Mouse (Mus musculus) hindbrain, embryonic 16.5 days (tissue): ENCODE results near the gene Pax3. TPM values are rescaled to one million over a fixed set of nuclear protein-coding genes. Genes with fewer than 3 reads are reported as not detected.

Experiments
- ATAC-seq: fragments of 200-750 bp; cut with Nextera tagmentation; 2 replicates; pipeline ENCODE4 v1.8.0; 2017; ENCODE audit warnings: moderate TSS enrichment, moderate library complexity
- H3K27ac ChIP-seq: fragments of 300-500 bp; sonication (generic); 2 replicates; pipeline ENCODE4 v1.5.1; 2014; ENCODE audit warnings: low read depth, mild to moderate bottlenecking, control low read depth, low read length, moderate library complexity
- H3K27me3 ChIP-seq: fragments of 300-500 bp; sonication (generic); replicated peaks from 2 replicates; pipeline ENCODE4 v1.6.1; 2014; ENCODE audit warnings: low read length; ENCODE audit not compliant: control insufficient read depth, insufficient read depth
- H3K36me3 ChIP-seq: fragments of 300-500 bp; sonication (generic); 2 replicates; pipeline ENCODE4 v1.6.1; 2014; ENCODE audit warnings: mild to moderate bottlenecking, low read length, moderate library complexity, mixed read lengths; ENCODE audit not compliant: control insufficient read depth, insufficient read depth
- H3K4me1 ChIP-seq: fragments of 300-500 bp; sonication (generic); 2 replicates; pipeline ENCODE4 v1.6.1; 2014; ENCODE audit warnings: low read depth, low read length; ENCODE audit not compliant: control insufficient read depth, insufficient read depth
- H3K4me2 ChIP-seq: fragments of 300-500 bp; sonication (generic); 2 replicates; pipeline ENCODE4 v1.6.1; 2014; ENCODE audit warnings: mild to moderate bottlenecking, low read length, control low read depth, moderate library complexity
- H3K4me3 ChIP-seq: fragments of 300-500 bp; sonication (generic); 2 replicates; pipeline ENCODE4 v1.5.1; 2014; ENCODE audit warnings: mild to moderate bottlenecking, low read length, control low read depth, moderate library complexity
- H3K9ac ChIP-seq: fragments of 300-500 bp; sonication (generic); 2 replicates; pipeline ENCODE4 v1.6.1; 2014; ENCODE audit warnings: low read depth, mild to moderate bottlenecking, control low read depth, low read length, moderate library complexity
- H3K9me3 ChIP-seq: fragments of 300-500 bp; sonication (generic); 2 replicates; pipeline ENCODE4 v1.6.1; 2014; ENCODE audit warnings: mild to moderate bottlenecking, low read length, moderate library complexity; ENCODE audit not compliant: control insufficient read depth
- WGBS: fragments of 180-500 bp; shearing (Covaris S2); extraction: QIAGEN DNeasy Blood & Tissue Kit; methylation state at CpG from one replicate; pipeline ENCODE4 v1.1.7; 2014; 5-methylcytosine and 5-hydroxymethylcytosine counted together
- polyA plus RNA-seq: library from polyadenylated mRNA; unstranded; fragments of >200 nt; fragmentation: Nextera tagmentation; extraction: Ambion mirVana; gene quantifications from 2 replicates; pipeline ENCODE4 v1.2.1, GENCODE M21; 2015

The Pax3 gene
- polyA plus RNA-seq, 1 experiment from 2014 or later: 11.7 TPM

GRCm38 (mm10) chr1:78201251-78202010 lies 4.5 kb upstream of the Pax3 start:
- H3K9me3 ChIP-seq: no peaks in the 10 kb centered on the region
- peaks cover 4% of the 10 kb centered on the region; the same call in 1 of the 2 replicates for H3K4me1 ChIP-seq
- H3K9ac ChIP-seq: 0 out of 2 replicates have a peak overlapping the region, but pooled peaks have one; percentile 33
- peak overlapping the region; percentile 8; the same call in 1 of the 2 replicates for H3K27ac ChIP-seq
- H3K27me3 ChIP-seq: peaks cover 48% of the 10 kb centered on the region
- 2% methylated on average over 28 of the region's 28 CpGs for WGBS
- no peaks in the 10 kb centered on the region for H3K36me3 ChIP-seq
- H3K4me3 ChIP-seq: peak overlapping the region; percentile 20
- H3K4me2 ChIP-seq: peak overlapping the region; percentile 40
- no peak for ATAC-seq

DNA sequence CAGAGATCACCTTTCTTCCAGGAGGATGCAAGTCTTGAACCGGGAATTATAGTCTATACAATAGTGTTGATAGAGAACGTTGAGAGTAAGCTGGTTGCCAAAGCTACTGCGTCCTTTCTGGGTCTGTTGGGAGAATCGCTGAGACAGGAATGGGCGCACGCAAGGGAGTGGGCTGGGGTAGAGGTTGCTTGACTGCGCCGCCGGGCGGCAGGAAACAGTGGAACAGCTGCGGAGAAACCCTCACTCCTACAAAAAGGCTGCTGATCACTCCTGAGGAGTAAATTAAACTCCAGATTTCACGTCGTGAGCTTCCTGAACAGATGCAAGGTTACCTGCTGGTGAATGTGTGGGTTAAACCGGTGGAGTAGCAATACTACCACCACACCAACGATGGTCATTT lies 3.3 kb upstream of the Pax3 start:
- peak overlapping the region; percentile 20; the same call in 1 of the 2 replicates for H3K9ac ChIP-seq
- H3K4me2 ChIP-seq: peak overlapping the region; percentile 24; the same call in 1 of the 2 replicates
- no peak overlapping the region for H3K4me3 ChIP-seq
- no peaks in the 10 kb centered on the region for H3K36me3 ChIP-seq
- WGBS: 7% methylated on average over 15 of the region's 15 CpGs
- H3K27me3 ChIP-seq: peaks cover 37% of the 10 kb centered on the region
- no peak for ATAC-seq
- H3K9me3 ChIP-seq: no peaks in the 10 kb centered on the region
- no peak overlapping the region; the same call in 1 of the 2 replicates for H3K27ac ChIP-seq
- peaks cover 4% of the 10 kb centered on the region; the same call in 1 of the 2 replicates for H3K4me1 ChIP-seq

DNA sequence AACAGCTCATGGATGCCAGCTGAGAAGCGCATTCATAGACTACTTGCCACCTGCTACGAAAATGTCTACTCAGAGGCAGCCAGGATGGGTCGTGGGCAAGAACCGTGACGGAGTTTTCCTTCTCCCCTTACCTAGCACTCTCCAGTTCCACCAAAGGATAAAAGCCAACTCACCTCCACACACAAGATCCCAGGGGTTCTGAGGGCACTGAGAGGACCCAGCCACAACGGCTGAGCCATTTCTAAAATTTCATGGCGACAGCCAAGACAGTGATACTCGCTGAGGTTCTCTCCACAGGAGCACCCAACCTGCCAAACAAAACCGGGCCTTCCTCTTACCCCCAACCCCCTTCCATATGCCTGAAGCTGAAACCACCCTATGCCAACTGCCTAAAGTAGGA lies 2.3 kb upstream of the Pax3 start:
- Histone ChIP-seq H3K4me2 (peak overlapping the region; percentile 19), H3K36me3 (no peaks in the 10 kb centered on the region), H3K4me3 (no peak overlapping the region), H3K27me3 (peaks cover 28% of the 10 kb centered on the region), H3K4me1 (peaks cover 4% of the 10 kb centered on the region; the same call in 1 of the 2 replicates), H3K27ac (0 out of 2 replicates have a peak overlapping the region, but pooled peaks have one; percentile 48), H3K9me3 (no peaks in the 10 kb centered on the region), H3K9ac (no peak overlapping the region)
- 6% methylated on average over 9 of the region's 9 CpGs for WGBS
- ATAC-seq: no peak

DNA sequence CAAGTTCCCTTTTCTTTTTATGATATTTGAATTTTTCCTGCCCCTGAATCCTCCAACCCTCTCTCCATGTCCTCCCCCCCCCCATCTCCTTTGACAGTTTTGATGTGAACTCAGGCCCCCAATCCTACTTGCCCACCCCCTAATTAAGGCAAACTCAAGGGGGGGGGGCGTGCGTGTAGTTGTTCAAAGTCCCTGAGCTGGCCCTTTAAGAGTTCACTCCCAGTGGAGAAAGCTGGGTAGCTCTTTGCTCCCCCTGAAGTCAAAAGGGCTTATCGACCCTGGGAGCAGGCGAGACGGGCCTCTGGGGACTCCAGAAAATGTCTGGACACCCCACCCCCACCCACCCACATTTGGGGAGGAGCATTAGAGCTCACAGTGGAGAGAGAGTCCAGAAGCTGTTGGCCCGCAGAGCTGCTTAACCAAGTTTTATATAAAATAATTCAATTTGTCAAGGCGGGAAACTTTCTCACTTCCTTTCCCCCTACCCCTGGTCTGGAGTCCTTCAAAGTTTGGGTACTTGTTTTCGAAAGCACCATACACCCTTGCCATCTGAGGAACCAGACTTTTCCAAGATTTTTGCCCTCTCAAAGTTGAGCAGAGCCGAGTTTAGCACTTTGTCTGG lies 1.5 kb upstream of the Pax3 start:
- peaks cover 24% of the 10 kb centered on the region for H3K27me3 ChIP-seq
- no peaks in the 10 kb centered on the region; the same call in 1 of the 2 replicates for H3K4me1 ChIP-seq
- H3K27ac ChIP-seq: peak overlapping the region; percentile 48
- H3K4me3 ChIP-seq: no peak overlapping the region
- 4% methylated on average over 9 of the region's 9 CpGs for WGBS
- no peaks in the 10 kb centered on the region for H3K36me3 ChIP-seq
- H3K9ac ChIP-seq: no peak overlapping the region
- H3K9me3 ChIP-seq: no peaks in the 10 kb centered on the region
- H3K4me2 ChIP-seq: peak overlapping the region; percentile 19; the same call in 1 of the 2 replicates
- peak; percentile 10; the same call in 1 of the 2 replicates for ATAC-seq

GRCm38 (mm10) chr1:78197351-78198234 lies 659 bp upstream of the Pax3 start:
- Histone ChIP-seq H3K4me2 (peak overlapping the region; percentile 51), H3K4me3 (peak overlapping the region; percentile 43), H3K36me3 (no peaks in the 10 kb centered on the region), H3K9ac (no peak overlapping the region), H3K27ac (peak overlapping the region; percentile 69; the same call in 1 of the 2 replicates), H3K4me1 (no peaks in the 10 kb centered on the region; the same call in 1 of the 2 replicates), H3K27me3 (peaks cover 24% of the 10 kb centered on the region), H3K9me3 (no peaks in the 10 kb centered on the region)
- ATAC-seq: peak; percentile 47; the same call in 1 of the 2 replicates
- 3% methylated on average over 21 of the region's 21 CpGs for WGBS

GRCm38 (mm10) chr1:78195771-78196712 lies 892 bp downstream of the Pax3 start:
- WGBS: 1% methylated on average over 42 of the region's 42 CpGs
- Histone ChIP-seq H3K4me1 (no peaks in the 10 kb centered on the region; the same call in 1 of the 2 replicates), H3K36me3 (no peaks in the 10 kb centered on the region), H3K27ac (peak overlapping the region; percentile 69), H3K9me3 (no peaks in the 10 kb centered on the region), H3K4me3 (peak overlapping the region; percentile 43), H3K27me3 (peaks cover 33% of the 10 kb centered on the region), H3K9ac (peak overlapping the region; percentile 57), H3K4me2 (peak overlapping the region; percentile 51)
- 0 out of 2 replicates have a peak, but pooled peaks have one; percentile 5 for ATAC-seq

DNA sequence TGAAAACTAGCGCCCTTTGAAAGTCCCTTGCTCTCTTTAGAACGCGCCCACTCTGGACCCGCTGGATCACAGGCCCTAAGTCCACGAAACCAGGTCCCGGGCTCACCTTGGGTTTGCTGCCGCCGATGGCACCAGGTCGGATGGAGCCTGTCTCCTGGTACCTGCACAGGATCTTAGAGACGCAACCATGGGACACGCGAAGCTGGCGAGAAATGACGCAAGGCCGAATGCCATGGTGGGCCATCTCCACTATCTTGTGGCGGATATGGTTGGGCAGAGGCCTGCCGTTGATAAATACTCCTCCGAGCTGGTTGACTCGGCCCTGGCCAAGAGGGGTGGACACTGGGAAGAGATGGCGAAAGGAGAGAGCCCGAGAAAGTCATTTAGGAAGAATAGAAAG lies 1.8 kb downstream of the Pax3 start:
- Histone ChIP-seq H3K4me3 (peak overlapping the region; percentile 43), H3K4me1 (no peaks in the 10 kb centered on the region; the same call in 1 of the 2 replicates), H3K36me3 (no peaks in the 10 kb centered on the region), H3K9me3 (no peaks in the 10 kb centered on the region), H3K9ac (peak overlapping the region; percentile 41), H3K27ac (peak overlapping the region; percentile 20; the same call in 1 of the 2 replicates), H3K4me2 (peak overlapping the region; percentile 14), H3K27me3 (peaks cover 41% of the 10 kb centered on the region)
- no peak for ATAC-seq
- WGBS: 3% methylated on average over 21 of the region's 21 CpGs
